8 mouse cellular contexts compared by ENCODE assay signal in genomic region chr1:172368768-172369418, GRCm38 (mm10). TPM values are rescaled to one million over a fixed set of nuclear protein-coding genes. Genes with fewer than 3 reads are reported as not detected.
DNase-seq lines count a peak whose midpoint lies in the region; ATAC-seq and TF ChIP-seq lines count a peak whose summit lies in the region.

No protein-coding gene starts in this region.

- peak; percentile 20; the same call in 1 of the 2 replicates for TF ChIP-seq CTCF in testis, adult 2 months (IDR thresholded peaks at IDR 0.05; ENCODE audit: control insufficient read depth, insufficient read depth, insufficient replicate concordance, low read depth, low read length)
- TF ChIP-seq CTCF in heart, postnatal 0 days (IDR thresholded peaks at IDR 0.05; ENCODE audit: low read depth), result peak; percentile 44
- peak; percentile 71 for TF ChIP-seq CTCF in stomach, postnatal 0 days (IDR thresholded peaks at IDR 0.05; ENCODE audit: low read depth)

- H3K4me3 ChIP-seq in testis, adult 2 months (ENCODE audit: control insufficient read depth, low read depth, low read length), result no peak overlapping the region; the same call in 1 of the 2 replicates
- no peak overlapping the region for H3K4me3 ChIP-seq in heart, postnatal 0 days (ENCODE audit: low read depth, low read length)
- H3K4me3 ChIP-seq in limb, embryonic 12.5 days (replicated peaks), result no peak overlapping the region
- no peak overlapping the region for H3K4me3 ChIP-seq in midbrain, embryonic 12.5 days
- no peak overlapping the region for H3K4me3 ChIP-seq in stomach, postnatal 0 days (ENCODE audit: low read depth, low read length)

- no peak for TF ChIP-seq EP300 in heart, postnatal 0 days (IDR thresholded peaks at IDR 0.05; ENCODE audit: low read depth)
- no peak for TF ChIP-seq EP300 in stomach, postnatal 0 days (optimal IDR thresholded peaks at IDR 0.05)

- no peak for DNase-seq in testis, postnatal 14 days (ENCODE audit: low spot score)
- peak; percentile 29 for DNase-seq in c-Kit-positive CD71-positive TER-119-positive erythroid progenitor cells, embryonic 14.5 days (ENCODE audit: low spot score)
- no peak for DNase-seq in heart, postnatal 0 days (ENCODE audit: low spot score)
- DNase-seq in stomach, postnatal 0 days (ENCODE audit: low spot score), result peak; percentile 63
- no peak for DNase-seq in left cerebral cortex, adult 8-10 months (ENCODE audit: low spot score in 2 of 2)

- H3K9ac ChIP-seq in heart, postnatal 0 days (replicated peaks; ENCODE audit: low read depth, low read length), result no peak overlapping the region
- H3K9ac ChIP-seq in limb, embryonic 12.5 days (replicated peaks), result no peak overlapping the region
- 0 out of 2 replicates have a peak overlapping the region, but pooled peaks have one; percentile 20 for H3K9ac ChIP-seq in midbrain, embryonic 12.5 days (replicated peaks)
- no peak overlapping the region for H3K9ac ChIP-seq in stomach, postnatal 0 days (ENCODE audit: low read length)

- no peak for TF ChIP-seq POLR2A in testis, adult 2 months (IDR thresholded peaks at IDR 0.05; ENCODE audit: control insufficient read depth, low read depth, low read length)

- H3K36me3 ChIP-seq in testis, adult 2 months (ENCODE audit: control insufficient read depth, insufficient read depth, low read length), result no peaks in the 10 kb centered on the region
- H3K36me3 ChIP-seq in heart, postnatal 0 days (replicated peaks; ENCODE audit: control insufficient read depth, insufficient read depth, low read length), result no peaks in the 10 kb centered on the region
- H3K36me3 ChIP-seq in limb, embryonic 12.5 days, result no peaks in the 10 kb centered on the region
- H3K36me3 ChIP-seq in midbrain, embryonic 12.5 days, result no peaks in the 10 kb centered on the region
- no peaks in the 10 kb centered on the region for H3K36me3 ChIP-seq in stomach, postnatal 0 days (ENCODE audit: control insufficient read depth, insufficient read depth, low read length)

- WGBS in heart, postnatal 0 days, result 21% methylated on average over 23 of the region's 23 CpGs
- WGBS in limb, embryonic 12.5 days, result 31% methylated on average over 23 of the region's 23 CpGs
- WGBS in midbrain, embryonic 12.5 days, result 30% methylated on average over 23 of the region's 23 CpGs
- 24% methylated on average over 23 of the region's 23 CpGs for WGBS in stomach, postnatal 0 days

- 0 out of 2 replicates have a peak, but pooled peaks have one; percentile 39 for ATAC-seq in heart, postnatal 0 days (ENCODE audit: insufficient read depth, low read depth)
- peak; percentile 35; the same call in 1 of the 2 replicates for ATAC-seq in limb, embryonic 12.5 days (ENCODE audit: insufficient number of reproducible peaks, insufficient read depth, low FRiP score, low TSS enrichment, low read depth)
- ATAC-seq in midbrain, embryonic 12.5 days (ENCODE audit: low FRiP score, low read depth), result peak; percentile 32; the same call in 1 of the 2 replicates
- ATAC-seq in stomach, postnatal 0 days (ENCODE audit: low FRiP score, low TSS enrichment), result peak; percentile 62

- H3K27ac ChIP-seq in testis, adult 2 months (ENCODE audit: control insufficient read depth, insufficient read depth, low read depth, low read length), result no peak overlapping the region
- no peak overlapping the region for H3K27ac ChIP-seq in heart, postnatal 0 days (ENCODE audit: low read depth)
- H3K27ac ChIP-seq in limb, embryonic 12.5 days, result no peak overlapping the region
- H3K27ac ChIP-seq in midbrain, embryonic 12.5 days (replicated peaks), result no peak overlapping the region
- H3K27ac ChIP-seq in stomach, postnatal 0 days (replicated peaks), result no peak overlapping the region

- H3K4me1 ChIP-seq in testis, adult 2 months (ENCODE audit: control insufficient read depth, insufficient read depth, low read length), result peaks cover 2% of the 10 kb centered on the region
- H3K4me1 ChIP-seq in heart, postnatal 0 days (ENCODE audit: control insufficient read depth, insufficient read depth), result peaks cover 7% of the 10 kb centered on the region; the same call in 1 of the 2 replicates
- 0 out of 2 replicates have a peak, but pooled peaks cover 2% of the 10 kb centered on the region for H3K4me1 ChIP-seq in limb, embryonic 12.5 days (replicated peaks)
- H3K4me1 ChIP-seq in midbrain, embryonic 12.5 days, result peaks cover 7% of the 10 kb centered on the region; the same call in 1 of the 2 replicates
- no peaks in the 10 kb centered on the region for H3K4me1 ChIP-seq in stomach, postnatal 0 days (replicated peaks; ENCODE audit: control insufficient read depth, insufficient read depth)

- no peaks in the 10 kb centered on the region for H3K27me3 ChIP-seq in testis, adult 2 months (ENCODE audit: control insufficient read depth, insufficient read depth, low read length)
- H3K27me3 ChIP-seq in heart, postnatal 0 days (ENCODE audit: control insufficient read depth, insufficient read depth, low read length), result no peaks in the 10 kb centered on the region
- H3K27me3 ChIP-seq in limb, embryonic 12.5 days, result peaks cover 24% of the 10 kb centered on the region
- peaks cover 20% of the 10 kb centered on the region for H3K27me3 ChIP-seq in midbrain, embryonic 12.5 days
- H3K27me3 ChIP-seq in stomach, postnatal 0 days (ENCODE audit: control insufficient read depth, insufficient read depth, low read length), result no peaks in the 10 kb centered on the region

- peak overlapping the region; percentile 27; the same call in 1 of the 2 replicates for H3K4me2 ChIP-seq in heart, postnatal 0 days (ENCODE audit: low read depth, low read length)
- peak overlapping the region; percentile 25 for H3K4me2 ChIP-seq in limb, embryonic 12.5 days
- H3K4me2 ChIP-seq in midbrain, embryonic 12.5 days (replicated peaks), result 0 out of 2 replicates have a peak overlapping the region, but pooled peaks have one; percentile 19
- H3K4me2 ChIP-seq in stomach, postnatal 0 days (replicated peaks; ENCODE audit: low read depth), result peak overlapping the region; percentile 35; the same call in 1 of the 2 replicates

- H3K9me3 ChIP-seq in heart, postnatal 0 days (replicated peaks; ENCODE audit: control insufficient read depth, low read length), result no peaks in the 10 kb centered on the region
- H3K9me3 ChIP-seq in limb, embryonic 12.5 days, result no peaks in the 10 kb centered on the region
- no peaks in the 10 kb centered on the region for H3K9me3 ChIP-seq in midbrain, embryonic 12.5 days
- no peaks in the 10 kb centered on the region for H3K9me3 ChIP-seq in stomach, postnatal 0 days (ENCODE audit: control insufficient read depth, low read length)

RNA-seq across cellular contexts. Expression of gene Pigm, which starts 7.5 kb away (rescaled TPM):
- polyA plus RNA-seq in testis, adult 2 months (2012; rRNA removed), result 3.8 and 4.0 TPM in 2 replicates
- total RNA-seq in heart, postnatal 0 days (2014; rRNA removed; ENCODE audit: low replicate concordance), result 13.8 and 14.8 TPM in 2 replicates
- polyA plus RNA-seq in heart, postnatal 0 days (2015; fragmentation: Nextera tagmentation; extraction: Ambion mirVana), result 2.1 and 2.2 TPM in 2 replicates
- 9.3 and 9.8 TPM in 2 replicates for polyA plus RNA-seq in limb, embryonic 12.5 days (2016; fragmentation: Nextera tagmentation; extraction: Ambion mirVana)
- polyA plus RNA-seq in midbrain, embryonic 12.5 days (2016; fragmentation: Nextera tagmentation; extraction: Ambion mirVana), result 10.7 and 11.4 TPM in 2 replicates
- 3.6 and 3.8 TPM in 2 replicates for polyA plus RNA-seq in stomach, postnatal 0 days (2015; fragmentation: Nextera tagmentation; extraction: Ambion mirVana)
- total RNA-seq in left cerebral cortex, adult 8-10 months (2022), result 1 to 10 TPM; 8.0 to 8.7 (median 8.1) TPM

RNA-seq across cellular contexts. Expression of gene Kcnj10, which starts 27.9 kb away (rescaled TPM):
- polyA plus RNA-seq in testis, adult 2 months (2012; rRNA removed), result 0.06 TPM in 2 replicates
- not detected in 2 replicates for total RNA-seq in heart, postnatal 0 days (2014; rRNA removed; ENCODE audit: low replicate concordance)
- 0.03 TPM in 1 of 2 replicates, not detected in the other for polyA plus RNA-seq in heart, postnatal 0 days (2015; fragmentation: Nextera tagmentation; extraction: Ambion mirVana)
- polyA plus RNA-seq in limb, embryonic 12.5 days (2016; fragmentation: Nextera tagmentation; extraction: Ambion mirVana), result 0.04 and 0.05 TPM in 2 replicates
- polyA plus RNA-seq in midbrain, embryonic 12.5 days (2016; fragmentation: Nextera tagmentation; extraction: Ambion mirVana), result 0.64 and 0.85 TPM in 2 replicates
- polyA plus RNA-seq in stomach, postnatal 0 days (2015; fragmentation: Nextera tagmentation; extraction: Ambion mirVana), result 0.17 and 0.25 TPM in 2 replicates
- 100 to 1,000 TPM in 3 of 4 experiments, 10 to 100 TPM in 1; 98.2 to 130 (median 113) TPM for total RNA-seq in left cerebral cortex, adult 8-10 months (2022)

RNA-seq across cellular contexts. Expression of gene Kcnj9, which starts 39.8 kb away (rescaled TPM):
- 40.4 and 41.2 TPM in 2 replicates for polyA plus RNA-seq in testis, adult 2 months (2012; rRNA removed)
- total RNA-seq in heart, postnatal 0 days (2014; rRNA removed; ENCODE audit: low replicate concordance), result not detected in 2 replicates
- not detected in 2 replicates for polyA plus RNA-seq in heart, postnatal 0 days (2015; fragmentation: Nextera tagmentation; extraction: Ambion mirVana)
- not detected in 2 replicates for polyA plus RNA-seq in limb, embryonic 12.5 days (2016; fragmentation: Nextera tagmentation; extraction: Ambion mirVana)
- 1.7 and 2.7 TPM in 2 replicates for polyA plus RNA-seq in midbrain, embryonic 12.5 days (2016; fragmentation: Nextera tagmentation; extraction: Ambion mirVana)
- 0.07 TPM in 2 replicates for polyA plus RNA-seq in stomach, postnatal 0 days (2015; fragmentation: Nextera tagmentation; extraction: Ambion mirVana)
- 100 to 1,000 TPM; 109 to 120 (median 112) TPM for total RNA-seq in left cerebral cortex, adult 8-10 months (2022)

Comparison
In these comparisons a context has a peak if more than half of its experiments do, and no peak if none do; other contexts are left out.
1. CTCF ChIP-seq: peak in every context shown above with its lines; median percentile 71 in stomach, postnatal 0 days; 44 in heart, postnatal 0 days; 20 in testis, adult 2 months.
2. DNase-seq: peak in c-Kit-positive CD71-positive TER-119-positive erythroid progenitor cells, embryonic 14.5 days (single experiment) and stomach, postnatal 0 days (single experiment); none in testis, postnatal 14 days (single experiment), heart, postnatal 0 days (single experiment) and left cerebral cortex, adult 8-10 months (0 of 2).
3. RNA of gene Kcnj9, which starts 39.8 kb away (polyA plus RNA-seq): 40.4 to 41.2 TPM in testis, adult 2 months; 1.7 to 2.7 TPM in midbrain, embryonic 12.5 days, 0.07 TPM in stomach, postnatal 0 days, not detected in limb, embryonic 12.5 days and not detected in heart, postnatal 0 days; every median in the first group is over 10 times any median in the second.
4. Peak in every context shown above with its lines, with median percentiles within 50 percentile points of each other: ATAC-seq and H3K4me2 ChIP-seq.